Mouse (Mus musculus) ovary, postnatal 10 days (tissue): Measurements from ENCODE around the gene Rcl1.

Experiments used
- DNase-seq: peaks from one replicate; pipeline ENCODE4 v3.0.0; 2022; ENCODE audit warnings: low spot score

The Rcl1 gene

GRCm38 (mm10) chr19:29151443-29151842 is 50.3 kb downstream of the Rcl1 start:
- no peak for DNase-seq

GRCm38 (mm10) chr19:29155552-29155951 is 54.4 kb downstream of the Rcl1 start:
- DNase-seq: no peak

DNA sequence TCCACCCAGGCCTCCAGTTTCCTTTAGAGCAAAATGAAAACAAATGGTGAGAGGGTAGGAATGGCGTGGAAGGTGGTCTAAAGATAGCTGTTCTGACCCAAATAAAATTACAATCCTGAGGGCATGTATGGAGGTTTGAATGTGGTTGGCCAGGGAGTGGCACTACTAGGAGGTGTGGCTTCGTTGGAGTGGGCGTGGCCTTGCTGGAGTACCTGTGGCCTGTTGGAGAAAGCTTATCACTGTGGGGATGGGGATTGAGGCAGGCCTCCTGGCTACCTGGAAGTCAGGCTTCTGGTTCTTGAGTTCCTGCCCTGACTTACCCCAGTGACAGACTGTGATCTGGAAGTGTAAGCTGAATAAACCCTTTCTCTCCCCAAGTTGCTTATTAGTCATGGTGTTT is 55.2 kb downstream of the Rcl1 start:
- DNase-seq: no peak

GRCm38 (mm10) chr19:29157678-29158466 is 56.7 kb downstream of the Rcl1 start:
- no peak for DNase-seq

DNA sequence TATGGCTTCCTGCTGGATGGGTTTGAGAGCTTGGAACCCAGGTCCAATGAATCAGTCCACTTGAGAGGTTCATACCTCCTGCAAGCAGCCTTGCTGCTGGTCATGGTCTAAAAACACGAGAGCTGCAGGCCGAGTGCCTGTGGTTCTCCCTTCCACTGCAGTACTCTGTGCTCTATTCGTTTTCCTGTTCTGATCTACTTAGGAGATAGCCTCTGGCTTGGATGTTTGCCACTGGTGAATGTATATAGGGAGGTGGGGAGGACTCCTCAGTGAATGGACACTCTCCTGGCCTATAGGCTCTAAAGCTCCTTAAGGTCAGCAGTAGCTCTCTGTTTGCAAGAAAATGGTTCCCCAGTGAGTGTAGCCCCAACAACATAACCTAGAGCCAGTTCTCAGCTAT is 57.3 kb downstream of the Rcl1 start:
- DNase-seq: no peak

- DNase-seq: no peak
These were observed 62.8 kb downstream of the Rcl1 start for GRCm38 (mm10) chr19:29163817-29164527.

DNA sequence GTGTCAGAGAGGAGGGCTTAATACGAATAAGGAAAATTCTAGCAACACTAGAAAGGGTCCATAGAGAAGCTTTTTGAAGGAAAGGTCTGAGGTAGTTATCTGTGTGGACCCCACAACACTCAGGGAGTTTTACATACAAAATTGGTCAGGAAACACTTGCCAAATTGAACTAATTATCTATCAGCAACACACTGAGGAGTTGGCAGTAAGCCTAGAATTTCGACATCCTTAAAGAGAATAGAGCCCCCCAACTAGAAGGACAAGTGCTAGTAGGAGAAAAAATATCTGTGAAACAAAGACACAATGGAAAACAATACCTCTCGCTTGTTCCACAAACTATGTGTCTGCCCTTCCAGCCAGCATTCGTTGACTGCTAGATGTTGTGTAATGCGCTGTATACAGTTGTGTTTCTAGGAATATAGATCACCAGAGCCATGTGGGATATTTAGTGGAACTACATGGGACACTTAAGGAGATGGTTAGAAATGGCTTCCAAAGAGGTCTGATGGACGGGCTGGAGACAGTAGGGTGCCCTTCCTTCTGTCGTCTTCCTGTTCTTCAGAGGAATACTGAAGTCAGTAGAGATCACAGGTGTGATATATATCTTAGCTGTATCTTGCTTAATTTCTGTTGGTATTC is 63.5 kb downstream of the Rcl1 start:
- no peak for DNase-seq

- no peak for DNase-seq
These were observed 66.8 kb downstream of the Rcl1 start for GRCm38 (mm10) chr19:29167938-29168337.

GRCm38 (mm10) chr19:29180336-29180735 is 79.2 kb downstream of the Rcl1 start:
- no peak for DNase-seq

DNA sequence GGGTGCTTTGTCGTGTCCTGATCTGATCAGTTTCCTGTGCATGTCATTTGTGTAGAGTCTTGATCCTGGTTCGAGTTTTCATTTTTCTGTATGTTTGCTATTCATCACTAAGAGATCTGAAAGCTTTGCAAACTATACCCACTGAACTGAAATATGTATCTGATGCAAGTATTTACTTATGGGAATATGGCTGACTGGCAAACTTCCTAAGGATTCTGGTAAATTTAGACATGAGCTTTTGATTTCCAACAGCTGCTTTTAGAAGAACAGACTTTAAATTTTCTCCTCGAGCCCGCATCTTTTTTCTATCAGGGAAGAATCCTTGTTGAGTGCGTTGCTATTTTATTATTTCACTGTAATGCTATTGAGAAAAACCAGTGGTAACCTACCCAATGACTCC is 81.0 kb downstream of the Rcl1 start:
- no peak for DNase-seq

DNA sequence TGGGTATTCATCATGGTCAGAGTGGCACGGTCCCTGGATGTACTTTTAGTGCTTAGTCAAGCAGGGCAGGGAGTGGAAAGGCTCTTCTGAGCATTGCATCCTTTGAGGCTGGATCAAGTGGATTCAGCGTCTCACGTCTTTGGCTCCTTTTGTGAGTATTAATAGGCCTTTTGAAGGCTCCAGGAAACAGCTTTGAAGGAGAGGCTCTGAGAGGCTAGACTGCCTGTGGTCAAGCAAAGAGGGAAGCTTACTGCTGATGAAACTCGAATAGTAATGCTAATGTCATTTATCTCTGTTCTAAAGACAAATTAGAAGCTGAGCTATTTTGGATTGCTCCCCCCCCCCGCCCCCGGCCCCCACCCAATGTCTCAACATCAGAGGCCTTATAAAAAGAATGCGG is 83.9 kb downstream of the Rcl1 start:
- no peak for DNase-seq

- no peak for DNase-seq
These were observed 84.5 kb downstream of the Rcl1 start for GRCm38 (mm10) chr19:29185552-29186232.

DNA sequence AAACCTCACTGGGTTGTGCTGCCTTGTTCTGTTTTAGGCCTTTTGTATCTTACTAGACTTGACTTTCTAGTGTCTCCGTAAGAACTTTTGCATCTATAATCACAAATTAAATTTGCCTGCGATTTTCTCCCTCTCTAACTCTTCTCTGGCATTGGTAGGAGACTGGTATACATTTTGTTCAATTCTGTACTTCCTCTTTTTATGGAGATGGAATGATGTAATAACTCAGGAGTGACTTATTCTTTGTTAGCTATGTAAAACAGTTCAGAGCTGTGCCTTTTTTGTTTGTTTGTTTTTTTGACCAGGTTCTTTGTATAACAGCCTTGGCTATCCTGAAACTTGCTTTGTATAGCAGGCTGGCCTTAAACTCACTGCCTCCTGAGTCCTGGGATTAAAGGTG is 87.7 kb downstream of the Rcl1 start:
- no peak for DNase-seq
